Mouse (Mus musculus) cerebellum, adult 11-12 months (tissue): ENCODE results near the gene Wdr31.
"Not testable (repeated sequence)": the region's sequence is repeated elsewhere in the genome, so short reads cannot be mapped to it uniquely, and the experiment has no call there.

Experiments
- DNase-seq: peaks from one replicate; pipeline ENCODE4 v3.0.0; 2022

Gene Wdr31

GRCm38 (mm10) chr4:62494230-62494629 is 23.5 kb upstream of the Wdr31 start:
- DNase-seq, result no peak

GRCm38 (mm10) chr4:62492682-62493081 is 22.0 kb upstream of the Wdr31 start:
- no peak for DNase-seq

- no peak for DNase-seq
Measured at GRCm38 (mm10) chr4:62487914-62488313, 17.2 kb upstream of the Wdr31 start.

GRCm38 (mm10) chr4:62487172-62487571 is 16.5 kb upstream of the Wdr31 start:
- DNase-seq, result no peak

GRCm38 (mm10) chr4:62486162-62486696 is 15.5 kb upstream of the Wdr31 start:
- no peak for DNase-seq

GRCm38 (mm10) chr4:62485450-62486161 is 14.9 kb upstream of the Wdr31 start:
- DNase-seq, result no peak

GRCm38 (mm10) chr4:62484928-62485327 is 14.2 kb upstream of the Wdr31 start:
- no peak for DNase-seq

GRCm38 (mm10) chr4:62480709-62481605 is 10.3 kb upstream of the Wdr31 start:
- peak; percentile 26 for DNase-seq

GRCm38 (mm10) chr4:62479937-62480708 is 9.4 kb upstream of the Wdr31 start, which contains the start of gene Bspry:
Gene Bspry (plus strand): TSS chr4:62480053.
- DNase-seq, result peak; percentile 40

GRCm38 (mm10) chr4:62479593-62479936 is 8.9 kb upstream of the Wdr31 start:
- DNase-seq, result not testable (repeated sequence)

- no peak for DNase-seq
Measured at GRCm38 (mm10) chr4:62477542-62478244, 7.0 kb upstream of the Wdr31 start.

- DNase-seq, result no peak
Measured at GRCm38 (mm10) chr4:62475793-62476192, 5.1 kb upstream of the Wdr31 start.

- DNase-seq, result no peak
Measured at GRCm38 (mm10) chr4:62475131-62475530, 4.4 kb upstream of the Wdr31 start.

GRCm38 (mm10) chr4:62472071-62472470 is 1.4 kb upstream of the Wdr31 start:
- DNase-seq, result no peak

- DNase-seq, result no peak
Measured at GRCm38 (mm10) chr4:62468158-62468557, 2.5 kb downstream of the Wdr31 start.

- no peak for DNase-seq
Measured at GRCm38 (mm10) chr4:62463124-62463523, 7.6 kb downstream of the Wdr31 start.

- no peak for DNase-seq
Measured at GRCm38 (mm10) chr4:62460348-62460747, 10.3 kb downstream of the Wdr31 start.

GRCm38 (mm10) chr4:62459081-62459480 is 11.6 kb downstream of the Wdr31 start:
- no peak for DNase-seq

GRCm38 (mm10) chr4:62454995-62455394 is 15.7 kb downstream of the Wdr31 start:
- peak; percentile 26 for DNase-seq

- DNase-seq, result no peak
Measured at GRCm38 (mm10) chr4:62440986-62441385, 29.7 kb downstream of the Wdr31 start.

GRCm38 (mm10) chr4:62440544-62440943 is 30.2 kb downstream of the Wdr31 start:
- peak; percentile 93 for DNase-seq

- DNase-seq, result no peak
Measured at GRCm38 (mm10) chr4:62439793-62440192, 30.9 kb downstream of the Wdr31 start.
